Mouse (Mus musculus) neural tube, embryonic 14.5 days (tissue): Measurements from ENCODE around the gene Trcg1. TPM values are rescaled to one million over a fixed set of nuclear protein-coding genes. Genes with fewer than 3 reads are reported as not detected.
"Not testable (repeated sequence)": the region's sequence is repeated elsewhere in the genome, so short reads cannot be mapped to it uniquely, and the experiment has no call there.

Source experiments
- ATAC-seq: fragments of 200-750 bp; cut with Nextera tagmentation; 2 replicates; pipeline ENCODE4 v1.8.0; 2017; ENCODE audit warnings: low read depth, mild to moderate bottlenecking, moderate TSS enrichment, moderate library complexity
- H3K27ac ChIP-seq: fragments of 300-500 bp; sonication (generic); 2 replicates; pipeline ENCODE4 v1.5.1; 2014; ENCODE audit warnings: low read depth, mild to moderate bottlenecking, control low read depth, low read length, moderate library complexity, mixed read lengths
- H3K27me3 ChIP-seq: fragments of 300-500 bp; sonication (generic); 2 replicates; pipeline ENCODE4 v1.6.1; 2014; ENCODE audit warnings: low read length; ENCODE audit not compliant: control insufficient read depth, insufficient read depth
- H3K36me3 ChIP-seq: fragments of 300-500 bp; sonication (generic); 2 replicates; pipeline ENCODE4 v1.6.1; 2014; ENCODE audit warnings: low read length, mixed read lengths; ENCODE audit not compliant: control insufficient read depth, insufficient read depth
- H3K4me1 ChIP-seq: fragments of 300-500 bp; sonication (generic); 2 replicates; pipeline ENCODE4 v1.6.1; 2014; ENCODE audit warnings: low read length; ENCODE audit not compliant: control insufficient read depth, insufficient read depth
- H3K4me2 ChIP-seq: fragments of 300-500 bp; sonication (generic); 2 replicates; pipeline ENCODE4 v1.6.1; 2014; ENCODE audit warnings: mild to moderate bottlenecking, low read depth, low read length, control low read depth
- H3K4me3 ChIP-seq: fragments of 300-500 bp; sonication (generic); 2 replicates; pipeline ENCODE4 v1.5.1; 2014; ENCODE audit warnings: low read depth, low read length, control low read depth, mixed read lengths
- H3K9ac ChIP-seq: fragments of 300-500 bp; sonication (generic); replicated peaks from 2 replicates; pipeline ENCODE4 v1.6.1; 2014; ENCODE audit warnings: low read depth, mild to moderate bottlenecking, control low read depth, low read length, mixed read lengths
- H3K9me3 ChIP-seq: fragments of 300-500 bp; sonication (generic); 2 replicates; pipeline ENCODE4 v1.6.1; 2016; ENCODE audit warnings: low read length; ENCODE audit not compliant: control insufficient read depth
- WGBS: fragments of 180-500 bp; shearing (Covaris S2); extraction: QIAGEN DNeasy Blood & Tissue Kit; methylation state at CpG from one replicate; pipeline ENCODE4 v1.1.7; 2014; 5-methylcytosine and 5-hydroxymethylcytosine counted together
- polyA plus RNA-seq: library from polyadenylated mRNA; unstranded; fragments of >200 nt; fragmentation: Nextera tagmentation; extraction: Ambion mirVana; gene quantifications from 2 replicates; pipeline ENCODE4 v1.2.1, GENCODE M21; 2014

Trcg1 gene
- polyA plus RNA-seq: not detected in 2 replicates

- Histone ChIP-seq H3K4me1 (no peaks in the 10 kb centered on the region), H3K4me2 (no peak within 1 kb of the TSS), H3K4me3 (no peak within 1 kb of the TSS), H3K36me3 (no peaks in the 10 kb centered on the region), H3K27ac (no peak within 1 kb of the TSS), H3K9me3 (no peaks in the 10 kb centered on the region), H3K27me3 (no peaks in the 10 kb centered on the region), H3K9ac (no peak within 1 kb of the TSS)
- WGBS: 90% methylated on average over 2 of the region's 2 CpGs
- ATAC-seq: no peak
Observed at GRCm38 (mm10) chr9:57236256-57236655, at the start of gene Trcg1. TSS of gene Trcg1 (plus strand) at chr9:57236556.

- ATAC-seq: no peak
- Histone ChIP-seq H3K9me3 (no peaks in the 10 kb centered on the region), H3K27me3 (no peaks in the 10 kb centered on the region), H3K36me3 (no peaks in the 10 kb centered on the region), H3K4me2 (no peak overlapping the region), H3K4me3 (no peak overlapping the region), H3K27ac (no peak overlapping the region), H3K9ac (no peak overlapping the region), H3K4me1 (no peaks in the 10 kb centered on the region)
- WGBS: 85% methylated on average over 3 of the region's 3 CpGs
Observed at GRCm38 (mm10) chr9:57196708-57197107, 39.6 kb upstream of the Trcg1 start.

- H3K4me1 ChIP-seq: no peaks in the 10 kb centered on the region
- WGBS: 75% methylated on average over 8 of the region's 8 CpGs
- H3K4me2 ChIP-seq: no peak overlapping the region
- H3K9me3 ChIP-seq: no peaks in the 10 kb centered on the region
- no peaks in the 10 kb centered on the region for H3K27me3 ChIP-seq
- ATAC-seq: no peak
- no peak overlapping the region for H3K4me3 ChIP-seq
- no peak overlapping the region for H3K27ac ChIP-seq
- H3K9ac ChIP-seq: no peak overlapping the region
- H3K36me3 ChIP-seq: no peaks in the 10 kb centered on the region
Observed at GRCm38 (mm10) chr9:57197414-57197813, 38.9 kb upstream of the Trcg1 start.

- Histone ChIP-seq H3K27ac (no peak overlapping the region), H3K36me3 (no peaks in the 10 kb centered on the region), H3K4me2 (no peak overlapping the region), H3K9ac (no peak overlapping the region), H3K9me3 (no peaks in the 10 kb centered on the region), H3K4me3 (no peak overlapping the region), H3K4me1 (no peaks in the 10 kb centered on the region), H3K27me3 (no peaks in the 10 kb centered on the region)
- ATAC-seq: no peak
- WGBS: 77% methylated on average over 7 of the region's 7 CpGs
Observed at GRCm38 (mm10) chr9:57202981-57203380, 33.4 kb upstream of the Trcg1 start.

GRCm38 (mm10) chr9:57203571-57203970 is 32.8 kb upstream of the Trcg1 start:
- WGBS: 93% methylated on average over 13 of the region's 13 CpGs
- H3K27me3 ChIP-seq, H3K36me3 ChIP-seq, ATAC-seq, H3K27ac ChIP-seq, H3K9ac ChIP-seq, H3K4me1 ChIP-seq, H3K4me3 ChIP-seq, H3K4me2 ChIP-seq, H3K9me3 ChIP-seq: not testable (repeated sequence)

- Histone ChIP-seq H3K4me3 (no peak overlapping the region), H3K27me3 (no peaks in the 10 kb centered on the region), H3K36me3 (no peaks in the 10 kb centered on the region), H3K9ac (no peak overlapping the region), H3K4me2 (no peak overlapping the region), H3K27ac (no peak overlapping the region), H3K9me3 (no peaks in the 10 kb centered on the region), H3K4me1 (no peaks in the 10 kb centered on the region)
- 65% methylated on average over 2 of the region's 2 CpGs for WGBS
- ATAC-seq: no peak
Observed at GRCm38 (mm10) chr9:57206896-57207295, 29.5 kb upstream of the Trcg1 start.

- Histone ChIP-seq H3K36me3 (no peaks in the 10 kb centered on the region), H3K9ac (no peak overlapping the region), H3K9me3 (no peaks in the 10 kb centered on the region), H3K27ac (no peak overlapping the region), H3K27me3 (no peaks in the 10 kb centered on the region), H3K4me2 (no peak overlapping the region), H3K4me1 (no peaks in the 10 kb centered on the region), H3K4me3 (no peak overlapping the region)
- ATAC-seq: no peak
- WGBS: 32% methylated on average over 3 of the region's 3 CpGs
Observed at GRCm38 (mm10) chr9:57209316-57209715, 27.0 kb upstream of the Trcg1 start.

- Histone ChIP-seq H3K36me3 (no peaks in the 10 kb centered on the region), H3K4me2 (no peak overlapping the region), H3K27ac (no peak overlapping the region), H3K9ac (no peak overlapping the region), H3K27me3 (no peaks in the 10 kb centered on the region), H3K4me3 (no peak overlapping the region), H3K4me1 (no peaks in the 10 kb centered on the region), H3K9me3 (no peaks in the 10 kb centered on the region)
- 46% methylated on average over 9 of the region's 9 CpGs for WGBS
- ATAC-seq: no peak
Observed at GRCm38 (mm10) chr9:57212448-57213222, 23.7 kb upstream of the Trcg1 start.

GRCm38 (mm10) chr9:57214500-57214899 is 21.9 kb upstream of the Trcg1 start:
- Histone ChIP-seq H3K27me3 (no peaks in the 10 kb centered on the region), H3K36me3 (no peaks in the 10 kb centered on the region), H3K27ac (no peak overlapping the region), H3K9ac (no peak overlapping the region), H3K9me3 (no peaks in the 10 kb centered on the region), H3K4me3 (no peak overlapping the region), H3K4me2 (no peak overlapping the region), H3K4me1 (no peaks in the 10 kb centered on the region)
- ATAC-seq: no peak
- WGBS: 87% methylated on average over 6 of the region's 6 CpGs
